Mouse (Mus musculus) layer of hippocampus, postnatal 36 days (tissue): ENCODE data around the gene Coa7. TPM values are rescaled to one million over a fixed set of nuclear protein-coding genes. Genes with fewer than 3 reads are reported as not detected.
"Not testable (repeated sequence)": the region's sequence is repeated elsewhere in the genome, so short reads cannot be mapped to it uniquely, and the experiment has no call there.

Source experiments
- DNase-seq, 2 experiments: peaks; one replicate each; pipeline ENCODE4 v3.0.0; 2022
- total RNA-seq, 2 experiments: library from RNA; stranded (reverse); gene quantifications; 2 replicates each; pipeline ENCODE4 v1.2.3; 2021

The Coa7 gene
- total RNA-seq, 2 experiments from 2014 or later: 21.9 to 22.9 TPM

DNA sequence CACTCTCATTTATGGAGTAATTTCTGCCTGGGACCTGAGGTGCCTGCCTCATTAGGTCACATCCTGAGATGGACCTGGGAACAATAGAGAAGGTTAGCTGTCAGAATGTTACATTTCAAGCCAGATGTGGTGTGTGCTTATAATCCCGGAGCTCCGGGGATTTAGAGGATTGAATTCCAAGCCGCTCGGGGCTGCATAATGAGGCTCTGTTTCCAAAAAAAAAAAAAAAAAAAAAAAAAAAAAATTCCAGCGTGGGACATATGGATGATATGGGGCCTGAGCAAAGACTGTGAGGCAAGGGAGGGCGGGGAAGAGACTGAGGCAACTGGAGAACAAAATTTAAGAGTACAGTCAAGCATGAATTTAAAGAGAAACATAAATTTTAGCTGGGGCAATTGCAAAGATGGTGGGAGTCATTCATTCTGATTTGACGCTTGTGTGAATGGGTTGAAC is 16.7 kb downstream of the Coa7 start:
- DNase-seq: no peak

DNA sequence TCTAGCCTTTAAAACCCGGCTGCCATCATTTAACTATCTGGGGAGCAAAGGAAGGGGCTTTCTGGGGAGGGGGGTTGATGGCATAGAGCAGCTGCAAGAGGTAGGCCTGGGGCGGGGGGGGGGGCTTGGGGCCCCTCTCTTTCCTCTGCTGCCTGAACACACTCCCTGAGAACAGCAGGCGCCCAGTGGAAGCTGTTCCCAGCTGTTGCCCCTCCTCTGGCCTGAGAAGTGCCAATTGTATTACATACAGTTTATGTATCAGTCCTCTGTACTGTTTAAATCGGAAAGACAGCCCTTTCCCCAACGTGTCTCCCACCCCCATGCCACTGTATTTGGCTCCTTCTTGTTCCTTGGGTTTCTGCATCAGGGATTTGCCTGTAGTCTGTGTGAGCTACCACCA is 17.9 kb downstream of the Coa7 start:
- no peak for DNase-seq

GRCm38 (mm10) chr4:108347111-108347510 is 19.2 kb downstream of the Coa7 start:
- DNase-seq: no peak

DNA sequence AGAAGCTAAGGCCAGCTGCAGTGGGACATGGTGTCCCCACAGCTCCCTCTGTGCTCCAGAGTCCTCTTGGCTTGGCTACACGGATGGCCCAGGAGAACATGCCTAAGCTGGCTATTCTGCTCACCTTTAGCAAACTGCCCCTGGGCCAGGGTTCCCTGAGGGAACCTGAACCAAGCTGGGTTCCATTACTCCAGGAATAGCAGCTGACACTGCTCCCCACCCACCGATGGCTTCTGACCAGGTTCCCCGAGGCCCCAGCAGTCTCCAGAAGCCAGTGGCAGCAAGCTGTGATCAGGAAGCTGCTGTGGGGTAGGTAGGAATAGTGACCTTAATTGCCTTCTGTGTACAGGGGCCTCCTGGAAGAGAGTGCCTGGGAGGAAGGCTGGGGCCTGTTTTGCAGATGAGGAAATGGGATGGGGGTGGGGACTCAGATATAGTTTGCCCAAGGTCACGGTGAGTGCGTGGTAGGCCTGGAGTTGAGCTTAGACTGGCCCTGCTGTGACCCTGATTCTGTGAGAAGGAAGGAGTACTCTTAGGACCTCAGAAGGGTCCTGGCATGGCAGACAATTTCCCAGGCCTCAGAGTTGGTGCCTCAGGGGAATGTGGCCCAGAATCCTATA is 20.4 kb downstream of the Coa7 start:
- no peak for DNase-seq

- DNase-seq: no peak
Measured at GRCm38 (mm10) chr4:108349064-108349463, 21.1 kb downstream of the Coa7 start.

GRCm38 (mm10) chr4:108349836-108350547 is 22.1 kb downstream of the Coa7 start:
- no peak for DNase-seq

- no peak for DNase-seq
Measured at GRCm38 (mm10) chr4:108350819-108351218, 22.9 kb downstream of the Coa7 start.

DNA sequence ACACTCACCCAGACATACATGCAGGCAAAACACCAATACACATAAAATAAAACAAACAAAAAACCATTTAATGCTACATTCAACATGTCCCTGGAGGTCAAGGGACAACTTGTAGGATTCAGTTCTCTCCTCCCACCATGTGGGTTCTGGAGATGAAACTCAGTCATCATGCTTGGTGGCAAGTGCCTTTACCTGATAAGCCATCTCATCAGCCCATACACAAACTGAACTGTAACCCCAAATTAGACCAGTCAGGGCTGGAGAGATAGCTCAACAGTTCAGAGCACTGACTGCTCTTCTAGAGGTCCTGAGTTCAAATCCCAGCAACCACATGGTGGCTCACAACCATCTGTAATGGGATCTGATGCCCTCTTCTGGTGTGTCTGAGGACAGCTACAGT is 25.7 kb downstream of the Coa7 start:
- not testable (repeated sequence) for DNase-seq

- DNase-seq: no peak
Measured at GRCm38 (mm10) chr4:108357458-108357857, 29.5 kb downstream of the Coa7 start.

- no peak for DNase-seq
Measured at GRCm38 (mm10) chr4:108358498-108358897, 30.6 kb downstream of the Coa7 start.

DNA sequence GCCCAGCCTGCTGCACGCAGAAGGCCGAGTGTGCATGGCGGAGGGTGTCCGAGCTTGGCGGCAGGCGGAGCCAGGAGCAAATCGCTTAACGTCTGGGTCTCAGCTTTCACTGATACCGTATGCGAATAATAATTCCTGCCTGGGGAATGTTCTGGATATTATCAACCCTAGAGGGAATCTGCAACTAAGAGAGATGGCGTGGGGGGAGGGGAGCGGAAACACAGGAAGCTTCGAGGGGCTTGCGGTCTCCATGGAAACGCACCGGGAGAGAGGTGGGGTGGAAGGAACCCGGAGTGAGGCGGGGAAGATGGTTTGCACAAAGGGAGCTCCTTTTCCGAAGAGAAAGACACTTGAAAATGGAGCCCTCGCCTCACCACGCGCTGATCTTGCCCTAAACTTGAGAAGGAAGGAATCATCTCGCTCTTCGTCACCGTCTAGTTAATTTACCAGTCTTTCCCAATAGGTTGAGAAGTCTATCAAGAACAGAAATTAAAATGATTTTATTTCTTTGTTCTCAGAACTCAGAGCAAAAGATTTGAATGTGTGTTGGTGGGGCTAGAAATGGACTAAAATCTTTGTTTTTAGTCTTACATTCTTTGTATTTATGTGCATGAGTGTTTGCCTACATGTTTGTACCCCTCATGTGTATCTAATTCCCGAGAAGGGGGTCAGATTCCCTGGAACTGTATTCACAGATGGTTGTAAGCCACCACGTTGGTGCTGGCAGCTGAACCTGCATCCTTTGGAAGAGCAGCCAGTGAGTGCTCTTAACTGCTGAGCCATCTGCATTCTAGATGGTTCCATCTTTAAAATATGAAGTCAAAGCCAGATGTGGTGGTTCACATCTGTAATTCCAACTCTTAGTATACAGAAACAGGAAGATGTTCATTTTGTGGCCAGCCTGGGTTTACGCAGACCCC is 32.5 kb downstream of the Coa7 start:
- peak; percentile 42 for DNase-seq

DNA sequence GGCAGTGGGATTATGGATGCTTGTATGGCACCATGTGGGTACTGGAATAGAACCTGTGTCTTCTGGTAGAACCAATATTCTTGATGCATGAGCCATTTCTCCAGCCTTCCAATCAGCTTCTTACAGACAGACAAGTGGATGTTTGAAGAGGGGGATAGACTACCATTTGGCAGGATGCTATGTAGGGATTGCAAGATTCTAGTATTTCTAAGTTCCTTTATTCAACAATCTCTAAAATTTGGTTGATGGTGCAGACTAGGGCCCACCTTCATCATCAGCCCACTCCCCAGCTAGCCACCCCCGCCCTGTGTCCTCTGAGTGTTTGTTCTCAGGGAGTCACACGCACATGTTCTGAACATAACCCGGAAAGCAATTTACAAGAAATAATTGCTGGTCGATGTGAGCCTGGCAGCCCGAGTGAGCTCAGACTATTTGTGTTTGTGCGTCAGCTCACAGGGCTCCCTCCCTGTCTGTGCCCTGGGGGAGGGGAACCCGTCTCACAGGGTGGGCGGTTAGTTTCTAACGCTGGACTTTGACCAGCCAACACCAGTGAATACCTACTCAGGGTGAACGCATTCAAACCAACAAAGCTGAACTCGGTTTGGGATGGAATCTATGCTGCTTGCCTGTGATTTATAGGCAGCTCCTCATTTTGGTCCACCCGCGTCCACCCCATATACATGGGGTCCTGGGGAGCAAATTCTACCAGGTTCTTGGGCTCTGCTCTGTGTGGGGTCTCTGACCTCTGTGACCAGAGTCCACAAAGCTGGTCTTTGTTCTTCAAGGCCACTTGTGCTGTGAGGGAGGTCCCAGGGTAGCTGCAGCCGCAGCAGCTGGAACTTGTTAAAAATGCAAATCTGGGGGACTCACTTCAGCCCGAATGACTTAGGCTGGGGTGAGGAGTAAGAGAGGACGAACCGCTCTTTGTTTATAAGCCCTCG is 34.7 kb downstream of the Coa7 start:
- no peak for DNase-seq

- DNase-seq: no peak
Measured at GRCm38 (mm10) chr4:108363355-108364110, 35.6 kb downstream of the Coa7 start.

GRCm38 (mm10) chr4:108364111-108364476 is 36.2 kb downstream of the Coa7 start:
- no peak for DNase-seq

DNA sequence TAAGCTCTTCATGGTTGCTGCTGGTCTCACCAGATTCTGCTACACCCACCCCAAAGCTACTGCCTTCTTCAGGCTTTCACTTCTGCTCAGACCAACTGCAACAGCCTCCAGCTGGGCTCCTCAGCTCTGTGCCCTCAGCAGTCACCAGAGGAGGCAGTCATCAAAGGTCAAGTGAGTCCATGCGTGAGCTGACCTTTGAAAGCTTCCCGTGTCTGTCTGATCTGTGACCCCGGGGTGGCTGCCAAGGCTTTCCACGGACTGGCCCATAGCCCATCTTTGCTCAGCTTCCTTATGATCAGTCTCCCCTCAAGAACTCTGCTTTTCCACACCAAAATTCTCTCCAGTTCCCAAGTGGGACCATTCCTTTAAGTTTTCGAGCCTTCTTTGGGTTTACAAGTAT is 41.3 kb downstream of the Coa7 start:
- DNase-seq: no peak

GRCm38 (mm10) chr4:108370409-108370808 is 42.5 kb downstream of the Coa7 start:
- DNase-seq: no peak

DNA sequence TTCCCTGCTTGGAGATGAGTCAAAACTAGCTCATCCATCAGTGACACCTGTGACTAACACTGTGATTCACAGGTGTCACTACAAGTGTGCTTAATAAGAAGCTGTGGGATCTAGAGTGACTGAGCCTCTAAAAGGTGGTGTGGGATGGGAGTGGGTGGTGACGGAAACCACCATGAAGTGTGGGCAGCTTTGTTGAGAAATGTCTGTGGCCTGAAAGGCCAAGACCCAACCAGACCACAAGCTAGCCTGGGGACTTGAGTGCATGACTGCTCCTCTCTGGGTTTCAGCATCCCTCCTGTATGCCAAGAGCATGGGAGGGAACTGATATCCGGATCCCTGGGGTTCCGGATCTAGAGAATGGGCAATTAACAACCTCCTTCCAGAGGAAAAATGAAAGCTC is 43.5 kb downstream of the Coa7 start:
- no peak for DNase-seq

GRCm38 (mm10) chr4:108372166-108372565 is 44.2 kb downstream of the Coa7 start:
- no peak for DNase-seq

DNA sequence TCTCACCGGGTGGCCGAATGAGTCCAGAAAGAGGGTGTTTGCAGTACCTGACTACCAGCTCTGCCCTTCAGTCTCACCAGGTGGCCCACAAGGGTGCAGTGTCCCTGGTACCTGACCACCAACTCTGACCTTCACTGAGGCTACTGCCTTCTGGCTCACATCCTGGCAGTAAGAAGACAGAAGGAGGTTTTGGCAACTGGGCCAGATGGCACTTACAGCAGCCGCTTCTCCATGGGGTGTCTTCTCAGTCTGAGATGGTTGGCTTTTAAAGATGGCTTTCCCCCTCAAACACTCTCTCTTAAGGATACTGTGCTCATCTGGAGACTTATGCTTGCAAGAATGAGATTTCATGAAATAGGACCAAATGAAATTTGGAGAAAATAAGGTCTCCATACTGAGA is 51.5 kb downstream of the Coa7 start:
- DNase-seq: no peak

GRCm38 (mm10) chr4:108380146-108380545 is 52.2 kb downstream of the Coa7 start:
- no peak for DNase-seq

GRCm38 (mm10) chr4:108383183-108383714 is 55.3 kb downstream of the Coa7 start, which contains the start of gene Shisal2a:
Gene Shisal2a, minus strand, starts transcription at chr4:108383349.
- DNase-seq: no peak
